Mouse (Mus musculus) heart, embryonic 16.5 days (tissue): ENCODE results near the gene Ror1. TPM values are rescaled to one million over a fixed set of nuclear protein-coding genes. Genes with fewer than 3 reads are reported as not detected.

ENCODE experiments used
- ATAC-seq: fragments of 200-750 bp; cut with Nextera tagmentation; replicated peaks from 2 replicates; pipeline ENCODE4 v1.8.0; 2017; ENCODE audit warnings: moderate number of reproducible peaks; ENCODE audit not compliant: insufficient read depth, low FRiP score; ENCODE audit errors: extremely low read depth
- H3K27ac ChIP-seq: fragments of 300-500 bp; sonication (generic); 2 replicates; pipeline ENCODE4 v1.5.1; 2014; ENCODE audit warnings: mild to moderate bottlenecking, low read length, control low read depth, moderate library complexity
- H3K27me3 ChIP-seq: fragments of 300-500 bp; sonication (generic); 2 replicates; pipeline ENCODE4 v1.6.1; 2014; ENCODE audit warnings: low read length, mixed read lengths; ENCODE audit not compliant: control insufficient read depth, insufficient read depth
- H3K36me3 ChIP-seq: fragments of 300-500 bp; sonication (generic); 2 replicates; pipeline ENCODE4 v1.6.1; 2014; ENCODE audit not compliant: control insufficient read depth, insufficient read depth
- H3K4me1 ChIP-seq: fragments of 300-500 bp; sonication (generic); 2 replicates; pipeline ENCODE4 v1.6.1; 2014; ENCODE audit warnings: low read length, mixed read lengths; ENCODE audit not compliant: control insufficient read depth, insufficient read depth
- H3K4me2 ChIP-seq: fragments of 300-500 bp; sonication (generic); 2 replicates; pipeline ENCODE4 v1.6.1; 2014; ENCODE audit warnings: low read depth, mild to moderate bottlenecking, control low read depth, low read length
- H3K4me3 ChIP-seq: fragments of 300-500 bp; sonication (generic); 2 replicates; pipeline ENCODE4 v1.5.1; 2014; ENCODE audit warnings: mild to moderate bottlenecking, control low read depth, low read length
- H3K9ac ChIP-seq: fragments of 300-500 bp; sonication (generic); 2 replicates; pipeline ENCODE4 v1.6.1; 2014; ENCODE audit warnings: low read length, control low read depth
- H3K9me3 ChIP-seq: fragments of 300-500 bp; sonication (generic); replicated peaks from 2 replicates; pipeline ENCODE4 v1.6.1; 2016; ENCODE audit warnings: low read length; ENCODE audit not compliant: control insufficient read depth
- WGBS: fragments of 180-500 bp; shearing (Covaris S2); extraction: QIAGEN DNeasy Blood & Tissue Kit; methylation state at CpG from one replicate; pipeline ENCODE4 v1.1.7; 2014; 5-methylcytosine and 5-hydroxymethylcytosine counted together
- polyA plus RNA-seq: library from polyadenylated mRNA; unstranded; fragments of >200 nt; fragmentation: Nextera tagmentation; extraction: Ambion mirVana; gene quantifications from 2 replicates; pipeline ENCODE4 v1.2.1, GENCODE M21; 2015

Ror1 gene
- polyA plus RNA-seq, 1 experiment from 2014 or later: 10.7 TPM

DNA sequence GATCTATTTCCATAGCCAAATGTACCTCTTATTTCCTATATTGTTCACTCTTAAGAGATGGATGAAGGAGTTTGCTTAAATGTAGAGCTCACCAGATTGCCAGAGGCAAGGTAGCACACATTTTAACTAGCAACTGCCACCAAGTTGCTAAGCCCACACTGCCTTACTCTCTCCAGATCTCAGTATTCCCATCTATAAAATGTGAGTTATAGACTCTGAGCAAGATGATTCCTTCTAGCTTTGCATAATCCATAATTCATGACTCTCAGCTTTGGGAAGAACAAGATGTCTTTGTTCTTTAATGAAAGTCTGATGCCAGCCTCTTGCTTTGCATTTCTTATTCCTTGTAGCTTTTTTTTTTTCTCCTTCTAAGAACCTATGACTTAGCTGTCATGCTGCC lies 64.6 kb downstream of the Ror1 start:
- Histone ChIP-seq H3K27ac (no peak overlapping the region), H3K4me1 (peaks cover 24% of the 10 kb centered on the region), H3K4me2 (no peak overlapping the region), H3K9me3 (no peaks in the 10 kb centered on the region), H3K9ac (no peak overlapping the region), H3K4me3 (no peak overlapping the region), H3K27me3 (no peaks in the 10 kb centered on the region), H3K36me3 (no peaks in the 10 kb centered on the region)
- ATAC-seq: no peak

DNA sequence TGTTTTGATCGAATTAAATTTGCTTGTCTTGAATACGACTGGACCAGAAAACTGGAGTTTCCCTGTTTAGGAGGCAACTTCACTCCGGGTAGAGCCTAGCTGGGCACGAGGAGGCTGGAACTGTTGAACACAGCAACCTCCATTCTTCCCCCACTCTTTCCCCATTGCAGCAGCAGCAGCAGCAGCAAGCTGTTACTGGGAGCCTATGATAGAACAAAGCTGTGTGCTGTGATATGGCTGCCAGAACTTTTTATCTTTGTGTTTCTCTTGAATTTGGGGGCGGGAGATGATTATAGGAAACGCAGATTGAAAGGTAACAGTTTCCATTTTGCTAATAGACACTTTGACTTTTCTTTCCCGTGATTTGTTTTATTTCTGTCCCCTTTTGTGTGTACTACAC lies 70.2 kb downstream of the Ror1 start:
- WGBS: 58% methylated on average over 7 of the region's 7 CpGs
- Histone ChIP-seq H3K9ac (no peak overlapping the region), H3K27ac (peak overlapping the region; percentile 42), H3K4me2 (no peak overlapping the region), H3K36me3 (no peaks in the 10 kb centered on the region), H3K27me3 (no peaks in the 10 kb centered on the region), H3K4me1 (peaks cover 42% of the 10 kb centered on the region), H3K9me3 (no peaks in the 10 kb centered on the region), H3K4me3 (no peak overlapping the region)
- ATAC-seq: no peak

DNA sequence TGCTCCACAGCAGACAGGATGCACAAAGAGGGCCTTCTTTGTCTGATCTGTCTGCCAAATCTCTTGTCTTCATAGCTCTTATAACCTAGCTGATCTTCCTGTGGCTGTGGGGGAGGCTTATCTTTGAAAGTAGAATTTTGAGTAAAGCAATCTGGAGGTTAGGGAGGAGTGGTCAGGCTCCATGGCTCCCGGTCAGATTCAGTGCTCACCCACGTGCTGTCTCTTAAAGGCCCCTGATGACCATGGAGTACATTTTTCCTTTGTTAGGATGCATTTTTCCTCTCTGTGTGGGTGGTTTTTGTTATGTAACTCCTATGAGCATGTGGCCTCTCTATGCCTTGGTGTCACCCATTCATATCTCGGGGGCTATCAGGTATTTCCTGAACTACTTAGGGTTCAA lies 71.3 kb downstream of the Ror1 start:
- Histone ChIP-seq H3K4me1 (peaks cover 47% of the 10 kb centered on the region), H3K9ac (no peak overlapping the region), H3K27ac (no peak overlapping the region), H3K27me3 (no peaks in the 10 kb centered on the region), H3K4me2 (no peak overlapping the region), H3K4me3 (no peak overlapping the region), H3K9me3 (no peaks in the 10 kb centered on the region), H3K36me3 (no peaks in the 10 kb centered on the region)
- WGBS: 51% methylated on average over 3 of the region's 3 CpGs
- no peak for ATAC-seq

DNA sequence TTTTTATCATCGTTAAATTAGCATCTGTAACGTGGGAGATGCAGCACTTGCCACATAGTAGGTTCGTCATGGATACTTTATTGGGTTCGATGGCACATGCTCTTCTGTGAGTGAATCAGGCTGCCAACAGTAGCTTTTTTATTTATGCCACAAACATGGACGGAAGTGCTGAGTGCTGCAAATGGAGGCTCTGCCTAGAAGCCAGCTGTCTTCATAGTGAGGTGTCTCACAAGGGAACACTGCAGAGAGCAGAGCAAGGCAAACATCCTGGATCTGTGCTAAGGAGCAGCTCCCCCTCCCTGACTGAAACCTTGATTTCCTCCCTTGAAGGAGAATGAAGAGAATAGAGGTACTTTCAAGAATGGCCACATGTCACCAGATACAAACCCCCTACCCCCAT lies 74.1 kb downstream of the Ror1 start:
- H3K27me3 ChIP-seq: no peaks in the 10 kb centered on the region
- no peaks in the 10 kb centered on the region for H3K9me3 ChIP-seq
- H3K27ac ChIP-seq: peak overlapping the region; percentile 18; the same call in 1 of the 2 replicates
- 54% methylated on average over 5 of the region's 5 CpGs for WGBS
- peaks cover 32% of the 10 kb centered on the region for H3K4me1 ChIP-seq
- H3K4me3 ChIP-seq: no peak overlapping the region
- H3K4me2 ChIP-seq: peak overlapping the region; percentile 32; the same call in 1 of the 2 replicates
- H3K9ac ChIP-seq: no peak overlapping the region; the same call in 1 of the 2 replicates
- ATAC-seq: no peak
- no peaks in the 10 kb centered on the region for H3K36me3 ChIP-seq

DNA sequence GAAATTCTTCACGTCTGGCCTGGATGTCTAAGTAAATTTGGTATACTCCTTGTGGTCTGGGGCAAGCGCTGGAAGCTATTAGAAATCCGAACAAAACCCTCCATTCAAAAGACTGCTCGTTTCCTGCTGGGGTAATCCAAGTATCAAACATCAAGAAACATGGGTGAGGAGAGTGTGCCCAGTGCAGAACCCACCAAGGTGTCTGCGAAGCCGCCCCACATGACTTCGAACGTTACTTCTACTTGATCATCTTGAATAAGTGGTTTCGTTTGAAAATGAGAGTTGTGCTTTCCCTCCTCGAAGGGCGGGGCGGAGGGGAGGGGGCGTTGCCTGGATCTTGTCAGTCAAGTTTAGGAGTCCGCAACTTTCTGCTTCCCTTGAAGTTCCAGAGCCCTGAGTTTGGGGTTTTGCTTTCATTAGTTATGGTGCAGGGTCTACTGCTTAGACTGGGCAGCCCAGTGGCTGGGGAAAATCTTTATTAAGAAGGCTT lies 74.6 kb downstream of the Ror1 start:
- ATAC-seq: no peak
- no peak overlapping the region for H3K4me3 ChIP-seq
- WGBS: 64% methylated on average over 14 of the region's 14 CpGs
- no peaks in the 10 kb centered on the region for H3K9me3 ChIP-seq
- no peaks in the 10 kb centered on the region for H3K36me3 ChIP-seq
- H3K9ac ChIP-seq: peak overlapping the region; percentile 3; the same call in 1 of the 2 replicates
- peak overlapping the region; percentile 32 for H3K4me2 ChIP-seq
- peaks cover 32% of the 10 kb centered on the region for H3K4me1 ChIP-seq
- H3K27me3 ChIP-seq: no peaks in the 10 kb centered on the region
- H3K27ac ChIP-seq: peak overlapping the region; percentile 18; the same call in 1 of the 2 replicates

DNA sequence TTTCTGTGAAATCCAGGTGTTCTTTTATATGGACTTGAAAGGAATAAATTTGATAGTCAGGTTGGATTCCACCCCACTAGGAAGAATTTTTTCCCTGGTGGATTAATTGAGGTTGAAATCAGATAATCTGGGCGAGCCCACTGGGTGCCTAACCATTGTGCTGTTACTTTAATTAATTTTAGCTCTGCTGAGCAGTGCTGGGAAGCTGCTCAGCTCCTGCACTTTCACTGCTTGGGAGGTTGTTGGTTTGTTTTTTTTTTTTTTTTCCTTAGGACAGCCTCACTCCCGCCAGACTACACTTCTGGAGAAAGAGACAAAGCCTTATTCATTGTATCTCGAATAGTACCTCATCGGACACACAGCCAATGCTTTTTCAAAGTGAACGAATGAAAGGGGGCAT lies 75.2 kb downstream of the Ror1 start:
- 52% methylated on average over 5 of the region's 5 CpGs for WGBS

DNA sequence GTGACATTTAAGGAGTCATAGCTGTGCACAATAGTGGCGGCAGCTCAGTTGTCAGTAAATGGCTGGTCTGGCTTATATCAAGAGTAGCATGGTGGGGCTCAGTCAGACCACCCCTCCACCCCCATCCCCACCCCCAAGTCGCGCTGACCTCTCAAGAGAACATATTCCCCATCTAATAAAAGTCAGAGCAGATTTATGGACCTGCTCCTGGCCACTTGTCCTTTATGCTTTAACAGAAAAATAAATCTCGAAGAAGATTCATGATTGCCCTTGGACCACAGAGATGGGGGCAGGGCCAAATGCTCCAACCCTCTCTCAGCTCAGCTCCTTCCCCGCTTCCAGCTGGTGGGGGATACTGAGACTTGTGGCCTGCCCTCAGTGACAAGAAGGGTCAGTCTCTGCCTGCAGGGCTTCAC lies 75.9 kb downstream of the Ror1 start:
- peaks cover 28% of the 10 kb centered on the region for H3K4me1 ChIP-seq
- 43% methylated on average over 5 of the region's 5 CpGs for WGBS
- H3K36me3 ChIP-seq: no peaks in the 10 kb centered on the region
- H3K27ac ChIP-seq: no peak overlapping the region
- no peak overlapping the region for H3K4me3 ChIP-seq
- ATAC-seq: no peak
- H3K27me3 ChIP-seq: no peaks in the 10 kb centered on the region
- no peak overlapping the region for H3K9ac ChIP-seq
- no peaks in the 10 kb centered on the region for H3K9me3 ChIP-seq
- H3K4me2 ChIP-seq: no peak overlapping the region

More for the DNA sequence above, 75.2 kb downstream of the Ror1 start:
- Histone ChIP-seq H3K4me1 (peaks cover 28% of the 10 kb centered on the region), H3K9ac (no peak overlapping the region), H3K36me3 (no peaks in the 10 kb centered on the region), H3K4me2 (no peak overlapping the region), H3K27ac (no peak overlapping the region), H3K9me3 (no peaks in the 10 kb centered on the region), H3K4me3 (no peak overlapping the region), H3K27me3 (no peaks in the 10 kb centered on the region)
- no peak for ATAC-seq

DNA sequence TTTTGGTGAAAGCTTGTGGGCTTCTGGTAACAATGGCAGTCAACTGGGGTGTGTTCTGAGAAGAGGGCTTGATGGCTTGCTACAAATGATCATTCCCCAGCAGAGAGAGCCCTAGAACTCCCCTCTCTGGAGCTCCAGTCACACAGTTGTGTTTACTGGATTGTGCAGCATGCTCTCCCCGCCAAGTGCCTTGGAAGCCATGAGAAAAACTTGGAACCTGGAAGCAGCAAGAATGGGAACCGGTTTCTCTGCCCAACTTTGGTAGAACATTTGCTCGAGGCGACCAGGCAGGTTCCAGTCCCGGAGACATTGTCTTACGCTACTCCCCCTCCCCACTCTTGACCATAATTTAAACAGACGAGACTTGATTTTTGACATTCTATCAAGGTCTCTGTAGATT lies 80.0 kb downstream of the Ror1 start:
- H3K4me3 ChIP-seq: no peak overlapping the region

DNA sequence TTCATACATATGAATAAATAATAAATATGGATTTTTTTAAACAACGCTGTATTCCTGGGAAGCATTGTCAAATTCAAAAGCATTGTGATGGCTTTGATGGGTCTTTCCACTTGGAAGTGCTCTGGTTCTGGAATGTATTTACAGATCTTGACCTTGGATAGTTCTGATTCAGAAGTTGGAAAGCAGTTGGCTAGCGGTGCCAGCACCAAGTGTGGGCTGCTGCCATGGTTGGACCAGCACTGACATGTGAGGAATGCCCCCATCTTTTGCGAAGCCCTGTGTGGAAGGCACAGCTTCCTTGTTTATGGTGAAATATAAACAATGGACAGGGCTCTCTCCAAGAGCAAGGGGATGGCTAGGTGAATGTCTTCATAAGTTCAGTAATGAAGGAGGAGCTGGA lies 82.7 kb downstream of the Ror1 start:
- Histone ChIP-seq H3K4me3 (no peak overlapping the region), H3K4me1 (peaks cover 21% of the 10 kb centered on the region), H3K27me3 (no peaks in the 10 kb centered on the region), H3K36me3 (no peaks in the 10 kb centered on the region), H3K9me3 (no peaks in the 10 kb centered on the region), H3K9ac (no peak overlapping the region), H3K27ac (no peak overlapping the region), H3K4me2 (no peak overlapping the region)
- 76% methylated on average over 3 of the region's 3 CpGs for WGBS
- ATAC-seq: no peak

More for the DNA sequence above, 80.0 kb downstream of the Ror1 start:
- H3K9me3 ChIP-seq: no peaks in the 10 kb centered on the region
- H3K36me3 ChIP-seq: no peaks in the 10 kb centered on the region
- H3K9ac ChIP-seq: no peak overlapping the region
- ATAC-seq: no peak
- WGBS: 82% methylated on average over 7 of the region's 7 CpGs
- no peak overlapping the region for H3K4me2 ChIP-seq
- no peaks in the 10 kb centered on the region for H3K27me3 ChIP-seq
- no peak overlapping the region for H3K27ac ChIP-seq
- peaks cover 25% of the 10 kb centered on the region for H3K4me1 ChIP-seq
